Mouse (Mus musculus) liver, embryonic 13.5 days (tissue): ENCODE results near the gene Shroom3. TPM values are rescaled to one million over a fixed set of nuclear protein-coding genes. Genes with fewer than 3 reads are reported as not detected.

Experiments
- ATAC-seq: fragments of 200-750 bp; cut with Nextera tagmentation; 2 replicates; pipeline ENCODE4 v1.8.0; 2017; ENCODE audit warnings: low read depth, mild to moderate bottlenecking, moderate number of reproducible peaks, moderate library complexity
- DNase-seq: peaks from one replicate; pipeline ENCODE4 v3.0.0; 2022
- H3K27ac ChIP-seq: fragments of 300-500 bp; sonication (generic); 2 replicates; pipeline ENCODE4 v1.5.1; 2015; ENCODE audit warnings: moderate library complexity, mild to moderate bottlenecking, inconsistent platforms
- H3K27me3 ChIP-seq: fragments of 300-500 bp; sonication (generic); 2 replicates; pipeline ENCODE4 v1.6.1; 2015; ENCODE audit warnings: mild to moderate bottlenecking, inconsistent platforms
- H3K36me3 ChIP-seq: fragments of 300-500 bp; sonication (generic); 2 replicates; pipeline ENCODE4 v1.6.1; 2015; ENCODE audit warnings: mild to moderate bottlenecking, inconsistent platforms
- H3K4me1 ChIP-seq: fragments of 300-500 bp; sonication (generic); replicated peaks from 2 replicates; pipeline ENCODE4 v1.6.1; 2015; ENCODE audit warnings: inconsistent platforms
- H3K4me2 ChIP-seq: fragments of 300-500 bp; sonication (generic); 2 replicates; pipeline ENCODE4 v1.6.1; 2015; ENCODE audit warnings: inconsistent platforms, mild to moderate bottlenecking, moderate library complexity
- H3K4me3 ChIP-seq: fragments of 300-500 bp; sonication (generic); replicated peaks from 2 replicates; pipeline ENCODE4 v1.5.1; 2015; ENCODE audit warnings: mild to moderate bottlenecking, inconsistent platforms
- H3K9ac ChIP-seq: fragments of 300-500 bp; sonication (generic); 2 replicates; pipeline ENCODE4 v1.6.1; 2015; ENCODE audit warnings: mild to moderate bottlenecking, inconsistent platforms
- H3K9me3 ChIP-seq: fragments of 300-500 bp; sonication (generic); replicated peaks from 2 replicates; pipeline ENCODE4 v1.6.1; 2016; ENCODE audit warnings: inconsistent platforms
- WGBS: fragments of 180-500 bp; shearing (Covaris S2); methylation state at CpG from one replicate; pipeline ENCODE4 v1.1.7; 2015; ENCODE audit not compliant: insufficient replicate concordance; 5-methylcytosine and 5-hydroxymethylcytosine counted together
- polyA plus RNA-seq: library from polyadenylated mRNA; unstranded; fragments of >200 nt; fragmentation: Nextera tagmentation; extraction: Ambion mirVana; gene quantifications from 2 replicates; pipeline ENCODE4 v1.2.1, GENCODE M21; 2015

Shroom3 gene
- polyA plus RNA-seq, 1 experiment from 2014 or later: 0.20 TPM

- no peak overlapping the region for H3K4me3 ChIP-seq
Observed at GRCm38 (mm10) chr5:92781082-92781481, 97.8 kb downstream of the Shroom3 start.

GRCm38 (mm10) chr5:92784037-92784860 lies 101.0 kb downstream of the Shroom3 start:
- no peak overlapping the region for H3K27ac ChIP-seq
- 63% methylated on average over 6 of the region's 6 CpGs for WGBS
- H3K9ac ChIP-seq: no peak overlapping the region
- H3K4me2 ChIP-seq: no peak overlapping the region
- H3K36me3 ChIP-seq: no peaks in the 10 kb centered on the region
- H3K4me1 ChIP-seq: no peaks in the 10 kb centered on the region
- H3K27me3 ChIP-seq: no peaks in the 10 kb centered on the region
- DNase-seq (no peak), ATAC-seq (no peak)
- no peaks in the 10 kb centered on the region for H3K9me3 ChIP-seq
- H3K4me3 ChIP-seq: no peak overlapping the region

More at GRCm38 (mm10) chr5:92781082-92781481, 97.8 kb downstream of the Shroom3 start:
- no peak for ATAC-seq
- no peaks in the 10 kb centered on the region for H3K4me1 ChIP-seq
- no peaks in the 10 kb centered on the region for H3K9me3 ChIP-seq
- no peak overlapping the region for H3K27ac ChIP-seq
- no peak overlapping the region for H3K4me2 ChIP-seq
- DNase-seq: no peak
- no peaks in the 10 kb centered on the region for H3K36me3 ChIP-seq
- no peak overlapping the region for H3K9ac ChIP-seq
- no peaks in the 10 kb centered on the region for H3K27me3 ChIP-seq

GRCm38 (mm10) chr5:92785870-92786436 lies 102.7 kb downstream of the Shroom3 start:
- no peak overlapping the region for H3K4me2 ChIP-seq
- no peak overlapping the region for H3K4me3 ChIP-seq
- no peak for ATAC-seq

GRCm38 (mm10) chr5:92788990-92789389 lies 105.8 kb downstream of the Shroom3 start:
- H3K4me2 ChIP-seq: no peak overlapping the region

More at GRCm38 (mm10) chr5:92785870-92786436, 102.7 kb downstream of the Shroom3 start:
- H3K27me3 ChIP-seq: no peaks in the 10 kb centered on the region
- H3K27ac ChIP-seq: no peak overlapping the region
- H3K4me1 ChIP-seq: no peaks in the 10 kb centered on the region
- H3K9me3 ChIP-seq: no peaks in the 10 kb centered on the region
- no peak overlapping the region for H3K9ac ChIP-seq
- no peaks in the 10 kb centered on the region for H3K36me3 ChIP-seq
- no peak for DNase-seq
- WGBS: 70% methylated on average over 11 of the region's 11 CpGs

GRCm38 (mm10) chr5:92796089-92796990 lies 113.1 kb downstream of the Shroom3 start:
- no peaks in the 10 kb centered on the region for H3K9me3 ChIP-seq
- WGBS: 54% methylated on average over 11 of the region's 11 CpGs
- DNase-seq (no peak), ATAC-seq (no peak)
- no peak overlapping the region for H3K9ac ChIP-seq
- no peaks in the 10 kb centered on the region for H3K27me3 ChIP-seq
- no peak overlapping the region for H3K4me3 ChIP-seq
- H3K27ac ChIP-seq: no peak overlapping the region
- H3K36me3 ChIP-seq: no peaks in the 10 kb centered on the region
- no peaks in the 10 kb centered on the region for H3K4me1 ChIP-seq
- H3K4me2 ChIP-seq: no peak overlapping the region

More at GRCm38 (mm10) chr5:92788990-92789389, 105.8 kb downstream of the Shroom3 start:
- WGBS: 59% methylated on average over 8 of the region's 8 CpGs
- Histone ChIP-seq H3K36me3 (no peaks in the 10 kb centered on the region), H3K9me3 (no peaks in the 10 kb centered on the region), H3K4me1 (no peaks in the 10 kb centered on the region), H3K27me3 (no peaks in the 10 kb centered on the region), H3K9ac (no peak overlapping the region), H3K27ac (no peak overlapping the region), H3K4me3 (no peak overlapping the region)
- ATAC-seq (no peak), DNase-seq (no peak)

GRCm38 (mm10) chr5:92797981-92798380 lies 114.7 kb downstream of the Shroom3 start:
- Histone ChIP-seq H3K4me2 (no peak overlapping the region), H3K27ac (no peak overlapping the region), H3K9me3 (no peaks in the 10 kb centered on the region), H3K36me3 (no peaks in the 10 kb centered on the region), H3K27me3 (no peaks in the 10 kb centered on the region), H3K4me1 (no peaks in the 10 kb centered on the region), H3K4me3 (no peak overlapping the region), H3K9ac (no peak overlapping the region)
- ATAC-seq (no peak), DNase-seq (no peak)
- 41% methylated on average over 3 of the region's 3 CpGs for WGBS

- Histone ChIP-seq H3K27ac (no peak overlapping the region), H3K36me3 (no peaks in the 10 kb centered on the region), H3K27me3 (peaks cover 9% of the 10 kb centered on the region), H3K9ac (no peak overlapping the region), H3K4me1 (no peaks in the 10 kb centered on the region), H3K4me3 (no peak overlapping the region), H3K9me3 (no peaks in the 10 kb centered on the region), H3K4me2 (no peak overlapping the region)
- DNase-seq (no peak), ATAC-seq (no peak)
- 55% methylated on average over 7 of the region's 7 CpGs for WGBS
Observed at GRCm38 (mm10) chr5:92804379-92804778, 121.1 kb downstream of the Shroom3 start.

- DNase-seq (no peak), ATAC-seq (peak; percentile 70)
- WGBS: 11% methylated on average over 28 of the region's 28 CpGs
- no peak overlapping the region for H3K9ac ChIP-seq
- H3K27me3 ChIP-seq: peaks cover 22% of the 10 kb centered on the region
- no peak overlapping the region for H3K27ac ChIP-seq
- no peaks in the 10 kb centered on the region for H3K4me1 ChIP-seq
- H3K36me3 ChIP-seq: no peaks in the 10 kb centered on the region
- no peaks in the 10 kb centered on the region for H3K9me3 ChIP-seq
- H3K4me3 ChIP-seq: peak overlapping the region; percentile 31
- H3K4me2 ChIP-seq: peak overlapping the region; percentile 47
Observed at GRCm38 (mm10) chr5:92808503-92809415, 125.5 kb downstream of the Shroom3 start.

GRCm38 (mm10) chr5:92809416-92809750 lies 126.1 kb downstream of the Shroom3 start:
- DNase-seq (no peak), ATAC-seq (no peak)
- 16% methylated on average over 13 of the region's 13 CpGs for WGBS
- no peak overlapping the region for H3K9ac ChIP-seq
- no peaks in the 10 kb centered on the region for H3K36me3 ChIP-seq
- H3K4me1 ChIP-seq: no peaks in the 10 kb centered on the region
- H3K4me3 ChIP-seq: peak overlapping the region; percentile 31
- H3K9me3 ChIP-seq: no peaks in the 10 kb centered on the region
- no peak overlapping the region for H3K27ac ChIP-seq
- peaks cover 22% of the 10 kb centered on the region for H3K27me3 ChIP-seq
- peak overlapping the region; percentile 47 for H3K4me2 ChIP-seq

- H3K27me3 ChIP-seq: peaks cover 22% of the 10 kb centered on the region
- ATAC-seq (no peak), DNase-seq (no peak)
- no peaks in the 10 kb centered on the region for H3K36me3 ChIP-seq
- 14% methylated on average over 9 of the region's 9 CpGs for WGBS
- H3K4me2 ChIP-seq: no peak overlapping the region
- H3K9ac ChIP-seq: no peak overlapping the region
- no peaks in the 10 kb centered on the region for H3K4me1 ChIP-seq
- no peak overlapping the region for H3K27ac ChIP-seq
- no peaks in the 10 kb centered on the region for H3K9me3 ChIP-seq
- H3K4me3 ChIP-seq: no peak overlapping the region
Observed at GRCm38 (mm10) chr5:92810922-92811533, 127.8 kb downstream of the Shroom3 start.
